Mouse (Mus musculus): ENCODE results near the gene Gm49354. TPM values are rescaled to one million over a fixed set of nuclear protein-coding genes. Genes with fewer than 3 reads are reported as not detected.

Gene Gm49354
- polyA plus RNA-seq, 1 experiment from 2014 or later = not detected

GRCm38 (mm10) chr13:59750310-59750709 lies 31.7 kb downstream of the Gm49354 start:
- no peak overlapping the region for H3K27ac ChIP-seq (replicated peaks; ENCODE audit: low read depth, low read length)
- WGBS = 51% methylated on average over 12 of the region's 12 CpGs
- H3K4me1 ChIP-seq (ENCODE audit: control insufficient read depth, insufficient read depth, low read length) = peaks cover 8% of the 10 kb centered on the region; the same call in 1 of the 2 replicates
- DNase-seq (ENCODE audit: low spot score) (no peak), ATAC-seq (ENCODE audit: low read depth) (no peak)
- no peak overlapping the region for H3K4me3 ChIP-seq (ENCODE audit: low read depth, low read length)
- H3K9me3 ChIP-seq (ENCODE audit: control insufficient read depth, low read length) = no peaks in the 10 kb centered on the region
- no peak overlapping the region for H3K4me2 ChIP-seq (ENCODE audit: low read depth, low read length)
- H3K27me3 ChIP-seq (replicated peaks; ENCODE audit: control insufficient read depth, insufficient read depth, low read length) = no peaks in the 10 kb centered on the region
- no peak overlapping the region for H3K9ac ChIP-seq (ENCODE audit: low read depth, low read length)
- H3K36me3 ChIP-seq (ENCODE audit: control insufficient read depth, insufficient read depth, low read length) = peaks cover 14% of the 10 kb centered on the region

DNA sequence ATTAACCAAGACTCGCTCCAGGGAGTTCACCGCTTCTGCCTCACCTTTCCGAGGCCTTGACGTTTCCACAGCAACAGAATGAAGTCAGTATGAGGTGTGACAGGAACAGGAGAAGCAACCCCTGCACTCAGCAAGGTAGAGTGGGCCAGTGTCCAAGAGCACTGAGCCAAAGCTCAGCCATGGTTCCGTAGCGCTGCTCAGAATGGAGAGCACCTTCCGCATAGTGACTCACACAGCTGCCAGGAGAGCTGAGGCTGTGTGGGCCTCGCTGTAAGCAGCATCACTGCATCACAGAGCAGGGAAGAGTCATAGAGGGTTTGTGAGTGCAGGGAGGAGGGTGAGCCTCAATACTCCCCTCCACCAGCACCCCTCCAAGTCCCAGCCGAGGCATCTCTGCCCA lies 35.3 kb downstream of the Gm49354 start, which contains the start of gene 1700014D04Rik:
TSS of gene 1700014D04Rik (minus strand) at position 42 of the 400 bp plus-strand sequence.
- Histone ChIP-seq H3K36me3 (ENCODE audit: control insufficient read depth, insufficient read depth, low read length) (no peaks in the 10 kb centered on the region), H3K9me3 (ENCODE audit: control insufficient read depth, low read length) (no peaks in the 10 kb centered on the region), H3K4me3 (ENCODE audit: low read depth, low read length) (no peak within 1 kb of the TSS), H3K27ac (replicated peaks; ENCODE audit: low read depth, low read length) (no peak within 1 kb of the TSS), H3K9ac (ENCODE audit: low read depth, low read length) (no peak within 1 kb of the TSS), H3K4me2 (ENCODE audit: low read depth, low read length) (no peak within 1 kb of the TSS), H3K27me3 (replicated peaks; ENCODE audit: control insufficient read depth, insufficient read depth, low read length) (no peaks in the 10 kb centered on the region), H3K4me1 (ENCODE audit: control insufficient read depth, insufficient read depth, low read length) (peaks cover 8% of the 10 kb centered on the region; the same call in 1 of the 2 replicates)
- ATAC-seq (ENCODE audit: low read depth) (no peak), DNase-seq (ENCODE audit: low spot score) (no peak)
- 77% methylated on average over 9 of the region's 9 CpGs for WGBS

GRCm38 (mm10) chr13:59746164-59746563 lies 35.9 kb downstream of the Gm49354 start:
- H3K9me3 ChIP-seq (ENCODE audit: control insufficient read depth, low read length) = no peaks in the 10 kb centered on the region
- WGBS = 72% methylated on average over 5 of the region's 6 CpGs
- no peaks in the 10 kb centered on the region for H3K27me3 ChIP-seq (replicated peaks; ENCODE audit: control insufficient read depth, insufficient read depth, low read length)
- H3K4me3 ChIP-seq (ENCODE audit: low read depth, low read length) = no peak overlapping the region
- no peak overlapping the region for H3K27ac ChIP-seq (replicated peaks; ENCODE audit: low read depth, low read length)
- ATAC-seq (ENCODE audit: low read depth) (no peak), DNase-seq (ENCODE audit: low spot score) (no peak)
- peaks cover 8% of the 10 kb centered on the region; the same call in 1 of the 2 replicates for H3K4me1 ChIP-seq (ENCODE audit: control insufficient read depth, insufficient read depth, low read length)
- H3K36me3 ChIP-seq (ENCODE audit: control insufficient read depth, insufficient read depth, low read length) = no peaks in the 10 kb centered on the region
- H3K4me2 ChIP-seq (ENCODE audit: low read depth, low read length) = no peak overlapping the region
- no peak overlapping the region for H3K9ac ChIP-seq (ENCODE audit: low read depth, low read length)

DNA sequence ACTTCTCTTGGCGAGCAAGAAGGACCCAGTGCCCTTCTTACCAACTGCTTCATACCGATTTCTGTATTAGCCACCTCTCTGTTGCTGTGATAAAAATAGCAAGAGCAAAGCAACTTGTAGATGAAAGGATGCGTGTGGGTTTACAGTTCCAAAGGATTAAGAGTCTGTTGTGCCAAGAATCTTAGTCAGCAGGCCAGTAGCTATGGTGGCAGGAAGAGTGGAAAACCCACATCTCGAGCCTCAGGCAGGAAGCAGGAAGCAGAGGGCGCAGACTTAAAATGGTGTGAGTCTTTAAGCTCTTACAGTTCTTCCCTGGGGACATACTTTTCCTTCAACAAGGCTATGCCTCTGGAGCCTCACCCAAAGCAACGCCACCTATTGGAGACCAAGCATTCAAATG lies 36.6 kb downstream of the Gm49354 start:
- no peak for DNase-seq (ENCODE audit: low spot score)
- ATAC-seq (ENCODE audit: low read depth) = no peak
- Histone ChIP-seq H3K27ac (replicated peaks; ENCODE audit: low read depth, low read length) (no peak overlapping the region), H3K4me2 (ENCODE audit: low read depth, low read length) (no peak overlapping the region), H3K9ac (ENCODE audit: low read depth, low read length) (no peak overlapping the region), H3K9me3 (ENCODE audit: control insufficient read depth, low read length) (no peaks in the 10 kb centered on the region), H3K27me3 (replicated peaks; ENCODE audit: control insufficient read depth, insufficient read depth, low read length) (no peaks in the 10 kb centered on the region), H3K36me3 (ENCODE audit: control insufficient read depth, insufficient read depth, low read length) (no peaks in the 10 kb centered on the region), H3K4me1 (ENCODE audit: control insufficient read depth, insufficient read depth, low read length) (peaks cover 3% of the 10 kb centered on the region; the same call in 1 of the 2 replicates), H3K4me3 (ENCODE audit: low read depth, low read length) (no peak overlapping the region)
- WGBS = 76% methylated on average over 6 of the region's 6 CpGs

- H3K27me3 ChIP-seq (replicated peaks; ENCODE audit: control insufficient read depth, insufficient read depth, low read length) = no peaks in the 10 kb centered on the region
- H3K4me3 ChIP-seq (ENCODE audit: low read depth, low read length) = no peak overlapping the region
- no peak for ATAC-seq (ENCODE audit: low read depth)
- H3K4me1 ChIP-seq (ENCODE audit: control insufficient read depth, insufficient read depth, low read length) = no peaks in the 10 kb centered on the region
- H3K9ac ChIP-seq (ENCODE audit: low read depth, low read length) = no peak overlapping the region
- no peaks in the 10 kb centered on the region for H3K36me3 ChIP-seq (ENCODE audit: control insufficient read depth, insufficient read depth, low read length)
- H3K27ac ChIP-seq (replicated peaks; ENCODE audit: low read depth, low read length) = no peak overlapping the region
- H3K4me2 ChIP-seq (ENCODE audit: low read depth, low read length) = no peak overlapping the region
- WGBS = 77% methylated on average over 10 of the region's 10 CpGs
- H3K9me3 ChIP-seq (ENCODE audit: control insufficient read depth, low read length) = no peaks in the 10 kb centered on the region
- DNase-seq (ENCODE audit: low spot score) = no peak
Measured at GRCm38 (mm10) chr13:59741697-59742096, 40.3 kb downstream of the Gm49354 start.

- Histone ChIP-seq H3K9me3 (ENCODE audit: control insufficient read depth, low read length) (no peaks in the 10 kb centered on the region), H3K4me2 (ENCODE audit: low read depth, low read length) (no peak overlapping the region), H3K9ac (ENCODE audit: low read depth, low read length) (no peak overlapping the region), H3K27ac (replicated peaks; ENCODE audit: low read depth, low read length) (no peak overlapping the region), H3K27me3 (replicated peaks; ENCODE audit: control insufficient read depth, insufficient read depth, low read length) (no peaks in the 10 kb centered on the region), H3K4me1 (ENCODE audit: control insufficient read depth, insufficient read depth, low read length) (no peaks in the 10 kb centered on the region), H3K36me3 (ENCODE audit: control insufficient read depth, insufficient read depth, low read length) (no peaks in the 10 kb centered on the region), H3K4me3 (ENCODE audit: low read depth, low read length) (no peak overlapping the region)
- ATAC-seq (ENCODE audit: low read depth) = no peak
- 76% methylated on average over 10 of the region's 11 CpGs for WGBS
- DNase-seq (ENCODE audit: low spot score) = no peak
Measured at GRCm38 (mm10) chr13:59741096-59741495, 40.9 kb downstream of the Gm49354 start.

DNA sequence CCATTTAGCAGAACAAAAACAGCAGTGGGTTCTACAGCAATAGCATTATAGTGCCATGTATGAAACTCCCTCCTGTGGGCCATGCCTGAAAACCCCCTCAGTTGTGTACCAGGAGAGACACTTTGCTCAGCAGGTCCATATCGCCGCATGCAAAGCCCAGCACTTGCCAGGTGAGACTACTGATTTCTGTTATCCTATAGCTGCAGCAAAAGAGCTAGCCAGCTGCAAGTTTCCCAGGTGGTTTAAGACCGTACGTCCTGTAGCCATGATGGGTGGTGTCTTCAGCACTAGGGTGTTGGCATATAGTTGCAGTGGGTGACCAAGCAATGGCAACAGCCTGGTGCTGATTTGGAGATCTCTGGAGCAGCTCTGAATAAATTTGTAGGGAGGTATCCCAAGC lies 42.6 kb downstream of the Gm49354 start:
- Histone ChIP-seq H3K4me1 (ENCODE audit: control insufficient read depth, insufficient read depth, low read length) (no peaks in the 10 kb centered on the region), H3K9ac (ENCODE audit: low read depth, low read length) (no peak overlapping the region), H3K4me3 (ENCODE audit: low read depth, low read length) (no peak overlapping the region), H3K27me3 (replicated peaks; ENCODE audit: control insufficient read depth, insufficient read depth, low read length) (no peaks in the 10 kb centered on the region), H3K9me3 (ENCODE audit: control insufficient read depth, low read length) (no peaks in the 10 kb centered on the region), H3K27ac (replicated peaks; ENCODE audit: low read depth, low read length) (no peak overlapping the region), H3K4me2 (ENCODE audit: low read depth, low read length) (no peak overlapping the region), H3K36me3 (ENCODE audit: control insufficient read depth, insufficient read depth, low read length) (no peaks in the 10 kb centered on the region)
- DNase-seq (ENCODE audit: low spot score) (no peak), ATAC-seq (ENCODE audit: low read depth) (no peak)
- 85% methylated on average over 4 of the region's 4 CpGs for WGBS

DNA sequence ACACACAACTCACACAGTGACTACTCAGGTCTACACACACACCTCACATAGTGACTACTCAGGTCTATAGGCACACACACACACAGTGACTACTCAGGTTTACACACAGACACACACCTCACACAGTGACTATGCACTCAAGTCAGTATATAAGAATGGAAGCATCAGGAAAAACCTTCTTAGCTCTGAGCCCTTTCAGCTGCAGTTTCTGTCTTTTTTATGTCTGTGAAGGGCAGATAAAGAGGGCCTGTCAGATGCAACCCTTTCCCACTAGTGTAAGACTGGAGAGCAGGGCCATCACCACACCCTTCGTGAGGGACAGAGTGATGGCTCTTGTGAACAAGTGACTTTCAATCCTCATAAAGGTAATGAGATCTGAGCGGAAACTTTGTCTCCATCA lies 43.6 kb downstream of the Gm49354 start:
- Histone ChIP-seq H3K4me3 (ENCODE audit: low read depth, low read length) (no peak overlapping the region), H3K4me1 (ENCODE audit: control insufficient read depth, insufficient read depth, low read length) (no peaks in the 10 kb centered on the region), H3K9ac (ENCODE audit: low read depth, low read length) (no peak overlapping the region), H3K36me3 (ENCODE audit: control insufficient read depth, insufficient read depth, low read length) (no peaks in the 10 kb centered on the region), H3K27ac (replicated peaks; ENCODE audit: low read depth, low read length) (no peak overlapping the region), H3K9me3 (ENCODE audit: control insufficient read depth, low read length) (no peaks in the 10 kb centered on the region), H3K27me3 (replicated peaks; ENCODE audit: control insufficient read depth, insufficient read depth, low read length) (no peaks in the 10 kb centered on the region), H3K4me2 (ENCODE audit: low read depth, low read length) (no peak overlapping the region)
- ATAC-seq (ENCODE audit: low read depth) (no peak), DNase-seq (ENCODE audit: low spot score) (no peak)
- 71% methylated on average over 2 of the region's 2 CpGs for WGBS

DNA sequence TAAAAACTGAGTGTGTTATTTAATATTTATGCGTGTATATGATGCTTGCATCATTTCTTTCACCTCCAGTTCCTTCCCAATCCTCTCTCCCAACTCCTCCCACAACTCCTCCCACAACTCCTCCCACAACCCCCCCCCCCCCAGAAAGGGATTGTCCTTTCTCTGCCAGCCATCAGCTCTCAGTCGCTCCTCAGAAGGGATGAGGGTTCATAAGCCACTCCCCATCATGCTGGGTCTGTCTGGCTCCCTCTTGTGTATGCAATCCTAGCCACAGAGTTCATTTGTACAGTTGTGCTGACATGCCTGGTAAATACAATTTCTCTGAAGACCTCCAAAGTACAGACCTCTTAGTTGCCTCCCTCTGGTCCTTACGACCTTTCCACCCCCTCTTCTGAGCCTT lies 46.9 kb downstream of the Gm49354 start:
- H3K36me3 ChIP-seq (ENCODE audit: control insufficient read depth, insufficient read depth, low read length) = no peaks in the 10 kb centered on the region
- no peaks in the 10 kb centered on the region for H3K4me1 ChIP-seq (ENCODE audit: control insufficient read depth, insufficient read depth, low read length)
- no peaks in the 10 kb centered on the region for H3K9me3 ChIP-seq (ENCODE audit: control insufficient read depth, low read length)
- DNase-seq (ENCODE audit: low spot score) = peak; percentile 69
- H3K27me3 ChIP-seq (replicated peaks; ENCODE audit: control insufficient read depth, insufficient read depth, low read length) = no peaks in the 10 kb centered on the region
- H3K4me2 ChIP-seq (ENCODE audit: low read depth, low read length) = no peak overlapping the region
- H3K4me3 ChIP-seq (ENCODE audit: low read depth, low read length) = no peak overlapping the region
- 19% methylated on average over 3 of the region's 3 CpGs for WGBS
- H3K9ac ChIP-seq (ENCODE audit: low read depth, low read length) = no peak overlapping the region
- ATAC-seq (ENCODE audit: low read depth) = peak; percentile 75; the same call in 1 of the 2 replicates
- H3K27ac ChIP-seq (replicated peaks; ENCODE audit: low read depth, low read length) = no peak overlapping the region
